Mouse (Mus musculus) intestine, embryonic 16.5 days (tissue): ENCODE data around the gene Tmem201. TPM values are rescaled to one million over a fixed set of nuclear protein-coding genes. Genes with fewer than 3 reads are reported as not detected.
"Not testable (repeated sequence)": the region's sequence is repeated elsewhere in the genome, so short reads cannot be mapped to it uniquely, and the experiment has no call there.

ENCODE experiments used
- ATAC-seq: fragments of 200-750 bp; cut with Nextera tagmentation; 2 replicates; pipeline ENCODE4 v1.8.0; 2017; ENCODE audit warnings: moderate TSS enrichment, moderate library complexity
- H3K27ac ChIP-seq: fragments of 300-500 bp; sonication (generic); 2 replicates; pipeline ENCODE4 v1.5.1; 2014; ENCODE audit warnings: mild to moderate bottlenecking, low read length
- H3K27me3 ChIP-seq: fragments of 300-500 bp; sonication (generic); replicated peaks from 2 replicates; pipeline ENCODE4 v1.6.1; 2014; ENCODE audit warnings: low read length, control low read depth, mixed read lengths; ENCODE audit not compliant: control insufficient read depth, insufficient read depth
- H3K36me3 ChIP-seq: fragments of 300-500 bp; sonication (generic); 2 replicates; pipeline ENCODE4 v1.6.1; 2014; ENCODE audit warnings: low read length, control low read depth; ENCODE audit not compliant: control insufficient read depth, insufficient read depth
- H3K4me1 ChIP-seq: fragments of 300-500 bp; sonication (generic); 2 replicates; pipeline ENCODE4 v1.6.1; 2014; ENCODE audit warnings: low read length, control low read depth, mixed read lengths; ENCODE audit not compliant: control insufficient read depth, insufficient read depth
- H3K4me2 ChIP-seq: fragments of 300-500 bp; sonication (generic); 2 replicates; pipeline ENCODE4 v1.6.1; 2014; ENCODE audit warnings: low read depth, low read length, control low read depth
- H3K4me3 ChIP-seq: fragments of 300-500 bp; sonication (generic); 2 replicates; pipeline ENCODE4 v1.5.1; 2014; ENCODE audit warnings: mild to moderate bottlenecking, low read length
- H3K9ac ChIP-seq: fragments of 300-500 bp; sonication (generic); 2 replicates; pipeline ENCODE4 v1.6.1; 2014; ENCODE audit warnings: low read depth, low read length
- H3K9me3 ChIP-seq: fragments of 300-500 bp; sonication (generic); 2 replicates; pipeline ENCODE4 v1.6.1; 2016; ENCODE audit warnings: low read length, control low read depth; ENCODE audit not compliant: control insufficient read depth
- WGBS: fragments of 180-500 bp; shearing (Covaris S2); extraction: QIAGEN DNeasy Blood & Tissue Kit; methylation state at CpG from one replicate; pipeline ENCODE4 v1.1.7; 2014; 5-methylcytosine and 5-hydroxymethylcytosine counted together
- polyA plus RNA-seq: library from polyadenylated mRNA; unstranded; fragments of >200 nt; fragmentation: Nextera tagmentation; extraction: Ambion mirVana; gene quantifications from 2 replicates; pipeline ENCODE4 v1.2.1, GENCODE M21; 2015

Gene Tmem201
- polyA plus RNA-seq, 1 experiment from 2014 or later, result 22.8 TPM

- Histone ChIP-seq H3K27me3 (no peaks in the 10 kb centered on the region), H3K9me3 (no peaks in the 10 kb centered on the region), H3K9ac (no peak overlapping the region), H3K36me3 (no peaks in the 10 kb centered on the region), H3K4me1 (no peaks in the 10 kb centered on the region), H3K27ac (no peak overlapping the region), H3K4me3 (no peak overlapping the region), H3K4me2 (no peak overlapping the region)
- no peak; the same call in 1 of the 2 replicates for ATAC-seq
- WGBS, result 33% methylated on average over 17 of the region's 17 CpGs
Observed at GRCm38 (mm10) chr4:149752124-149752799, 14.4 kb upstream of the Tmem201 start.

- ATAC-seq, result no peak
- Histone ChIP-seq H3K9ac (no peak overlapping the region), H3K36me3 (no peaks in the 10 kb centered on the region), H3K9me3 (no peaks in the 10 kb centered on the region), H3K4me3 (no peak overlapping the region), H3K4me1 (no peaks in the 10 kb centered on the region), H3K27ac (no peak overlapping the region), H3K4me2 (no peak overlapping the region), H3K27me3 (no peaks in the 10 kb centered on the region)
- 51% methylated on average over 5 of the region's 5 CpGs for WGBS
Observed at GRCm38 (mm10) chr4:149750671-149751070, 12.8 kb upstream of the Tmem201 start.

GRCm38 (mm10) chr4:149749663-149750015, 11.8 kb upstream of the Tmem201 start:
- not testable (repeated sequence) for H3K9ac ChIP-seq, ATAC-seq, H3K27me3 ChIP-seq, H3K4me3 ChIP-seq, H3K27ac ChIP-seq, H3K9me3 ChIP-seq, H3K36me3 ChIP-seq, H3K4me2 ChIP-seq, H3K4me1 ChIP-seq
- 83% methylated on average over 3 of the region's 3 CpGs for WGBS

GRCm38 (mm10) chr4:149749003-149749662, 11.3 kb upstream of the Tmem201 start:
- Histone ChIP-seq H3K9ac (no peak overlapping the region), H3K9me3 (no peaks in the 10 kb centered on the region), H3K27me3 (no peaks in the 10 kb centered on the region), H3K4me3 (no peak overlapping the region), H3K27ac (no peak overlapping the region), H3K4me2 (no peak overlapping the region), H3K36me3 (no peaks in the 10 kb centered on the region), H3K4me1 (no peaks in the 10 kb centered on the region)
- WGBS, result 88% methylated on average over 18 of the region's 18 CpGs
- ATAC-seq, result no peak

- no peak overlapping the region for H3K4me3 ChIP-seq
- H3K4me1 ChIP-seq, result no peaks in the 10 kb centered on the region
- WGBS, result 90% methylated on average over 7 of the region's 7 CpGs
- no peak overlapping the region for H3K4me2 ChIP-seq
- no peak overlapping the region for H3K27ac ChIP-seq
- no peak overlapping the region for H3K9ac ChIP-seq
- H3K27me3 ChIP-seq, result no peaks in the 10 kb centered on the region
- no peaks in the 10 kb centered on the region for H3K9me3 ChIP-seq
- ATAC-seq, result no peak
- no peaks in the 10 kb centered on the region for H3K36me3 ChIP-seq
Observed at GRCm38 (mm10) chr4:149744119-149744518, 6.3 kb upstream of the Tmem201 start.

- 93% methylated on average over 14 of the region's 14 CpGs for WGBS
- H3K27me3 ChIP-seq, result no peaks in the 10 kb centered on the region
- no peak for ATAC-seq
Observed at GRCm38 (mm10) chr4:149742011-149742530, 4.2 kb upstream of the Tmem201 start.

GRCm38 (mm10) chr4:149740301-149740700, 2.5 kb upstream of the Tmem201 start:
- 85% methylated on average over 7 of the region's 7 CpGs for WGBS
- Histone ChIP-seq H3K27me3 (no peaks in the 10 kb centered on the region), H3K36me3 (no peaks in the 10 kb centered on the region), H3K9ac (no peak overlapping the region), H3K27ac (no peak overlapping the region), H3K9me3 (no peaks in the 10 kb centered on the region), H3K4me2 (no peak overlapping the region), H3K4me3 (no peak overlapping the region), H3K4me1 (peaks cover 17% of the 10 kb centered on the region)
- no peak for ATAC-seq

More at GRCm38 (mm10) chr4:149742011-149742530, 4.2 kb upstream of the Tmem201 start:
- no peak overlapping the region for H3K9ac ChIP-seq
- H3K4me1 ChIP-seq, result peaks cover 1% of the 10 kb centered on the region
- no peak overlapping the region for H3K4me3 ChIP-seq
- no peak overlapping the region for H3K4me2 ChIP-seq
- H3K9me3 ChIP-seq, result no peaks in the 10 kb centered on the region
- H3K36me3 ChIP-seq, result no peaks in the 10 kb centered on the region
- H3K27ac ChIP-seq, result no peak overlapping the region

- H3K4me1 ChIP-seq, result peaks cover 26% of the 10 kb centered on the region
- no peak overlapping the region for H3K4me3 ChIP-seq
- no peaks in the 10 kb centered on the region for H3K27me3 ChIP-seq
- no peak overlapping the region for H3K9ac ChIP-seq
- no peaks in the 10 kb centered on the region for H3K9me3 ChIP-seq
- no peak overlapping the region for H3K27ac ChIP-seq
- H3K36me3 ChIP-seq, result no peaks in the 10 kb centered on the region
- no peak for ATAC-seq
- H3K4me2 ChIP-seq, result no peak overlapping the region
- WGBS, result 72% methylated on average over 5 of the region's 5 CpGs
Observed at GRCm38 (mm10) chr4:149739478-149739877, 1.6 kb upstream of the Tmem201 start.

GRCm38 (mm10) chr4:149736581-149736980, 1.3 kb downstream of the Tmem201 start:
- Histone ChIP-seq H3K27ac (no peak overlapping the region), H3K4me3 (peak overlapping the region; percentile 94), H3K9me3 (no peaks in the 10 kb centered on the region), H3K4me1 (peaks cover 41% of the 10 kb centered on the region), H3K36me3 (no peaks in the 10 kb centered on the region), H3K4me2 (peak overlapping the region; percentile 95), H3K9ac (peak overlapping the region; percentile 88), H3K27me3 (no peaks in the 10 kb centered on the region)
- no peak for ATAC-seq
- WGBS, result 38% methylated on average over 4 of the region's 4 CpGs
